Mouse (Mus musculus): ENCODE measurements at regions not wholly inside any gene's neighbourhood (a gene's known extent, or its start where the extent isn't known, plus 50 kb on each side); places are given as distances from the start of the nearest gene placed in this dataset.

DNA sequence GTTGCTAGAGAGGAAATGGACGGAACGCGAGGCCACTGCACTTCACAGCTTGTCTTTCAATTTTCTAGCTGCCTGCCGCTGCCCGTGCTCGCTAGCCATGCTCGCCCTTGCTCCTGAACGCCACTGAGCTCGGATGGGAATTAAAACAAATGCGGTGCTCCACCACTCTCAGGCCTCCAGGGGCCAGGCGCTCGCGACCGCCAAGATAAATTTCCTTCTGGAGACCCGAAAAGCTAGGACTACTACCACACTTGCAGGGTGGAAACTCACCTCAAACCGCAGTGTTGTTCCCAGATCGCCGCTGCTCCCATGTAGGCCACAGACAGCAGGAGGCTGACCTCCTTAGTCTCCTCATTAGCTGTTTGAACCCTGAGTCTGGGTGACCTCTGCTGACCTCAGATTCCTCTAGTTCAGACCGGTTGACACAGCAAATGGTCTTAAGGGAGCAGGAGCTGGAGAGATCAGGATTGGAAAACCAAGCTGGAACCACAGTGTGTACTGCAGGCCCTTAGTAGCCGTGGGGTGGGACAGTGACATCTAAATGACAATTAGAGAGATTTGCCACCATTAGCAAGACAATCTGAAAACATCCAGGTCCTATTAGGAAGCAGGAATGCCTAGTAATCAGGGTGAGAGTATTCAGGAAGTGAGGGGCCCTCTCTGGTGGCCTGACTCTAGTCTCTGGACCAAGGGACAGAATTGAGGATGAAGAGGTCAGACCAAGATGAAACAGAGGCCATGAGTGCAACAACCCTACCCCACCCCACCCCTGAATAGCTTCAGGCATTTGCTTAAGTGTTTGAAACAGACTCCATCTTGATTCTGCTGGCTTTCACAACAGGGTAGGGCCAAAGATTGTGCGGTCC, 94.1 kb downstream of the Fam53a start:
- H3K27me3 ChIP-seq (ENCODE audit: control insufficient read depth, insufficient read depth, low read length): peaks cover 50% of the 10 kb centered on the region
- H3K4me3 ChIP-seq (ENCODE audit: control insufficient read depth in 1 of 2, insufficient read depth in 1 of 2, low read depth in 1 of 2, low read length in 2 of 2): peak overlapping the region; percentile 5 to 16; a peak in 3 of 4 replicates
- WGBS: 17% methylated on average over 21 of the region's 21 CpGs

GRCm38 (mm10) chr5:33534345-33534744, 95.1 kb downstream of the Fam53a start:
- H3K27me3 ChIP-seq (ENCODE audit: control insufficient read depth, insufficient read depth, low read length): peaks cover 40% of the 10 kb centered on the region

More for the DNA sequence above, 94.1 kb downstream of the Fam53a start:
- H3K4me2 ChIP-seq (ENCODE audit: low read length): peak overlapping the region; percentile 51
- H3K9me3 ChIP-seq (ENCODE audit: control insufficient read depth, low read length): no peaks in the 10 kb centered on the region
- ATAC-seq (ENCODE audit: insufficient number of reproducible peaks, insufficient read depth, low FRiP score, low read depth): no peak
- H3K9ac ChIP-seq (ENCODE audit: low read length): peak overlapping the region; percentile 34; the same call in 1 of the 2 replicates
- peaks cover 11 to 12% of the 10 kb centered on the region in 2 experiments; a peak in 3 of 4 replicates for H3K4me1 ChIP-seq (ENCODE audit: control insufficient read depth in 2 of 2, insufficient read depth in 2 of 2, low read length in 2 of 2)
- no peak overlapping the region for H3K27ac ChIP-seq (replicated peaks in 1 of 2; ENCODE audit: control insufficient read depth in 1 of 2, insufficient read depth in 1 of 2, low read depth in 2 of 2, low read length in 2 of 2)
- no peaks in the 10 kb centered on the region for H3K36me3 ChIP-seq (ENCODE audit: control insufficient read depth, insufficient read depth, low read length)

GRCm38 (mm10) chr5:33533185-33533584, 96.2 kb downstream of the Fam53a start:
- Histone ChIP-seq H3K9ac (ENCODE audit: low read length) (no peak overlapping the region), H3K4me2 (ENCODE audit: low read length) (no peak overlapping the region), H3K27ac (replicated peaks in 1 of 2; ENCODE audit: control insufficient read depth in 1 of 2, insufficient read depth in 1 of 2, low read depth in 2 of 2, low read length in 2 of 2) (no peak overlapping the region), H3K36me3 (ENCODE audit: control insufficient read depth, insufficient read depth, low read length) (no peaks in the 10 kb centered on the region), H3K27me3 (ENCODE audit: control insufficient read depth, insufficient read depth, low read length) (peaks cover 32% of the 10 kb centered on the region), H3K4me1 (ENCODE audit: control insufficient read depth in 2 of 2, insufficient read depth in 2 of 2, low read length in 2 of 2) (peaks cover 21 to 25% of the 10 kb centered on the region in 2 experiments), H3K4me3 (ENCODE audit: control insufficient read depth in 1 of 2, insufficient read depth in 1 of 2, low read depth in 1 of 2, low read length in 2 of 2) (no peak overlapping the region), H3K9me3 (ENCODE audit: control insufficient read depth, low read length) (no peaks in the 10 kb centered on the region)
- ATAC-seq (ENCODE audit: insufficient number of reproducible peaks, insufficient read depth, low FRiP score, low read depth): no peak
- WGBS: 89% methylated on average over 4 of the region's 4 CpGs

More at GRCm38 (mm10) chr5:33534345-33534744, 95.1 kb downstream of the Fam53a start:
- Histone ChIP-seq H3K4me3 (ENCODE audit: control insufficient read depth in 1 of 2, insufficient read depth in 1 of 2, low read depth in 1 of 2, low read length in 2 of 2) (peak overlapping the region in 1 of 2 experiments; percentile 16; a peak in 2 of 4 replicates), H3K9ac (ENCODE audit: low read length) (no peak overlapping the region), H3K4me1 (ENCODE audit: control insufficient read depth in 2 of 2, insufficient read depth in 2 of 2, low read length in 2 of 2) (peaks cover 16 to 20% of the 10 kb centered on the region in 2 experiments), H3K36me3 (ENCODE audit: control insufficient read depth, insufficient read depth, low read length) (no peaks in the 10 kb centered on the region), H3K27ac (replicated peaks in 1 of 2; ENCODE audit: control insufficient read depth in 1 of 2, insufficient read depth in 1 of 2, low read depth in 2 of 2, low read length in 2 of 2) (no peak overlapping the region), H3K4me2 (ENCODE audit: low read length) (peak overlapping the region; percentile 51), H3K9me3 (ENCODE audit: control insufficient read depth, low read length) (no peaks in the 10 kb centered on the region)
- no peak for ATAC-seq (ENCODE audit: insufficient number of reproducible peaks, insufficient read depth, low FRiP score, low read depth)
- 13% methylated on average over 13 of the region's 13 CpGs for WGBS

GRCm38 (mm10) chr5:33531263-33531662, 97.5 kb upstream of the Nkx1-1 start:
- Histone ChIP-seq H3K27me3 (ENCODE audit: control insufficient read depth, insufficient read depth, low read length) (peaks cover 18% of the 10 kb centered on the region), H3K27ac (replicated peaks in 1 of 2; ENCODE audit: control insufficient read depth in 1 of 2, insufficient read depth in 1 of 2, low read depth in 2 of 2, low read length in 2 of 2) (no peak overlapping the region), H3K4me2 (ENCODE audit: low read length) (no peak overlapping the region), H3K9me3 (ENCODE audit: control insufficient read depth, low read length) (no peaks in the 10 kb centered on the region), H3K9ac (ENCODE audit: low read length) (no peak overlapping the region), H3K4me1 (ENCODE audit: control insufficient read depth in 2 of 2, insufficient read depth in 2 of 2, low read length in 2 of 2) (peaks cover 21 to 25% of the 10 kb centered on the region in 2 experiments), H3K4me3 (ENCODE audit: control insufficient read depth in 1 of 2, insufficient read depth in 1 of 2, low read depth in 1 of 2, low read length in 2 of 2) (no peak overlapping the region), H3K36me3 (ENCODE audit: control insufficient read depth, insufficient read depth, low read length) (no peaks in the 10 kb centered on the region)
- no peak for ATAC-seq (ENCODE audit: insufficient number of reproducible peaks, insufficient read depth, low FRiP score, low read depth)
- WGBS: 92% methylated on average over 1 of the region's 1 CpGs

GRCm38 (mm10) chr5:33529771-33530170, 96.0 kb upstream of the Nkx1-1 start:
- 21% methylated on average over 12 of the region's 13 CpGs for WGBS
- peaks cover 15 to 20% of the 10 kb centered on the region in 2 experiments for H3K4me1 ChIP-seq (ENCODE audit: control insufficient read depth in 2 of 2, insufficient read depth in 2 of 2, low read length in 2 of 2)
- H3K27me3 ChIP-seq (ENCODE audit: control insufficient read depth, insufficient read depth, low read length): peaks cover 14% of the 10 kb centered on the region; the same call in 1 of the 2 replicates
- H3K9me3 ChIP-seq (ENCODE audit: control insufficient read depth, low read length): no peaks in the 10 kb centered on the region
- H3K27ac ChIP-seq (replicated peaks in 1 of 2; ENCODE audit: control insufficient read depth in 1 of 2, insufficient read depth in 1 of 2, low read depth in 2 of 2, low read length in 2 of 2): no peak overlapping the region
- no peaks in the 10 kb centered on the region for H3K36me3 ChIP-seq (ENCODE audit: control insufficient read depth, insufficient read depth, low read length)
- no peak for ATAC-seq (ENCODE audit: insufficient number of reproducible peaks, insufficient read depth, low FRiP score, low read depth)
- no peak overlapping the region for H3K9ac ChIP-seq (ENCODE audit: low read length)
- no peak overlapping the region for H3K4me3 ChIP-seq (ENCODE audit: control insufficient read depth in 1 of 2, insufficient read depth in 1 of 2, low read depth in 1 of 2, low read length in 2 of 2)
- peak overlapping the region; percentile 40 for H3K4me2 ChIP-seq (ENCODE audit: low read length)

- Histone ChIP-seq H3K9me3 (ENCODE audit: control insufficient read depth, low read length) (no peaks in the 10 kb centered on the region), H3K27ac (replicated peaks in 1 of 2; ENCODE audit: control insufficient read depth in 1 of 2, insufficient read depth in 1 of 2, low read depth in 2 of 2, low read length in 2 of 2) (no peak overlapping the region), H3K4me3 (ENCODE audit: control insufficient read depth in 1 of 2, insufficient read depth in 1 of 2, low read depth in 1 of 2, low read length in 2 of 2) (no peak overlapping the region), H3K27me3 (ENCODE audit: control insufficient read depth, insufficient read depth, low read length) (peaks cover 8% of the 10 kb centered on the region; the same call in 1 of the 2 replicates), H3K4me1 (ENCODE audit: control insufficient read depth in 2 of 2, insufficient read depth in 2 of 2, low read length in 2 of 2) (peaks cover 11 to 14% of the 10 kb centered on the region in 2 experiments), H3K36me3 (ENCODE audit: control insufficient read depth, insufficient read depth, low read length) (no peaks in the 10 kb centered on the region), H3K9ac (ENCODE audit: low read length) (no peak overlapping the region), H3K4me2 (ENCODE audit: low read length) (peak overlapping the region; percentile 40)
- WGBS: 24% methylated on average over 14 of the region's 14 CpGs
- no peak for ATAC-seq (ENCODE audit: insufficient number of reproducible peaks, insufficient read depth, low FRiP score, low read depth)
These were observed 95.3 kb upstream of the Nkx1-1 start for GRCm38 (mm10) chr5:33528971-33529670.

DNA sequence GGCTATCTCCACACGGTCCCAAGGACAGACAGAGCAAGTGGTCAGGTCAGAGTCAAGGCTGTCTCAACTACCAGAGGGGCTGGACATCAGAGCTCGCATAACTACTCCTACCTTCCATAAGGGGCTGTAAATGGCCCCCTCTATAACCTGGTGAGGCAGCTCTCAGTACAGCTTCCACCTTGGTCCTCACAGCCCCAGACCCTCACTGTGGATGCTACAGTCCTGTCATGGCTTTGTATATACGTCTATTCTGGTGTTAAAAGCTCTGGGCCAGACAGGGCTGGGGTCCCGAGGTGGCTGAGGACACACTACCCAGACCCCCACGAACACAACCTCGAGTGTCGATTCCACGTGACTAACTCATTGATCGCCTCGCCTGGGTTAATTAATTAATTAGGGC, 94.0 kb upstream of the Nkx1-1 start:
- WGBS: 78% methylated on average over 10 of the region's 10 CpGs
- H3K27ac ChIP-seq (replicated peaks in 1 of 2; ENCODE audit: control insufficient read depth in 1 of 2, insufficient read depth in 1 of 2, low read depth in 2 of 2, low read length in 2 of 2): no peak overlapping the region
- H3K9me3 ChIP-seq (ENCODE audit: control insufficient read depth, low read length): no peaks in the 10 kb centered on the region
- H3K9ac ChIP-seq (ENCODE audit: low read length): no peak overlapping the region
- no peak overlapping the region for H3K4me2 ChIP-seq (ENCODE audit: low read length)
- H3K36me3 ChIP-seq (ENCODE audit: control insufficient read depth, insufficient read depth, low read length): no peaks in the 10 kb centered on the region
- no peak overlapping the region for H3K4me3 ChIP-seq (ENCODE audit: control insufficient read depth in 1 of 2, insufficient read depth in 1 of 2, low read depth in 1 of 2, low read length in 2 of 2)
- H3K27me3 ChIP-seq (ENCODE audit: control insufficient read depth, insufficient read depth, low read length): peaks cover 4% of the 10 kb centered on the region; the same call in 1 of the 2 replicates
- no peak for ATAC-seq (ENCODE audit: insufficient number of reproducible peaks, insufficient read depth, low FRiP score, low read depth)
- peaks cover 10 to 13% of the 10 kb centered on the region in 2 experiments for H3K4me1 ChIP-seq (ENCODE audit: control insufficient read depth in 2 of 2, insufficient read depth in 2 of 2, low read length in 2 of 2)
